Mouse (Mus musculus) heart, postnatal 0 days (tissue): ENCODE results near the gene 1700024P04Rik.

ENCODE experiments used
- CTCF ChIP-seq: IDR thresholded peaks from 2 replicates; pipeline ENCODE4 v1.5.1; 2016; ENCODE audit warnings: antibody characterized with exemption, control low read depth, low read depth
- EP300 ChIP-seq: IDR thresholded peaks from 2 replicates; pipeline ENCODE4 v1.6.1; 2016; ENCODE audit warnings: antibody characterized with exemption, low read depth

DNA sequence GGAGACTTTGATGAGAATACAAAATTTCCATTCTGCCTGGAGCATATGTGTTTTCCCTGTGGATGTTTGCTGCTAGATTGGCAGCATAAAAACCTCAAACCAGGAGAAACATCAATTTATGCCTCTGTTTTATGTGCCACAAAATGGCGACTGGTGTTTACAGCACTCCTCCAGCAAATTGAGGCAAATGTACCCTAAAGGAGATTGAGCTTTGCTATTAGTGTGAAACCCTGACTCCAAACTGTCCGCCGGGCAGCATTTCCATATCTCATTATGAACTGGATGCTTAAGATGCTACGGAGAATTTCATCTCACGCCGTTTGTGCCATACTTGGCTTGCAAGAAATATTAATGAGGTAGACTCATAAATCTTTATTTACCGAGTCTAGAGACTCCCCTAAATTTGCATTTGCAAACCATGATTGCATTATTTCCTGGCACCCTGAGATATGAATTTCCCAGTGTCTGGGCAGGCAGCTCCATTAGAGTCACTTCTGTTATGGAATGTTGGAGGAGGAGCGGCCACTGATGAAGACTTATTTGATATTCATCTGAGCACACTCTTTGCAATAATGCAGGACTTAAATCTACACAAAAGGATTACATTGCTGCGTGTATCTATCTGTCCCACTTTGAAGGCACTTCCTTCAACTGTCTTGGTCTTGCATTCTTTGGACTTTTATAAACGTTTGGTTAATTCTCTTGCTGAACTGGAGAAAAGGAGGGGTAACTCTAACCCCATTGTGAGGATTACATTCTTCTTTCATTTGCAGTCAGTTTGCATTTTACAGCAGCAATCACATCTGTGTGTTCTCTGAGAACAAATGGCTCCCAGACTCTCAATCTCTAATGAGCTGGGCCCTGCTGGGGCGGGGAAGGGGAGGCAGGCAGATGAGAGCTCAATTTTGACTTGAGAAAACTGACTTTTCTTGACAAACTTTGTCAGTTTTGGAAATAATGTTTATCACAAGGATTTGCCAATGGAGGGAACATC, 47.2 kb upstream of the 1700024P04Rik start:
- TF ChIP-seq CTCF (no peak), EP300 (no peak)
